Mouse (Mus musculus): Measurements from ENCODE around the gene Wipi2. TPM values are rescaled to one million over a fixed set of nuclear protein-coding genes. Genes with fewer than 3 reads are reported as not detected.

Wipi2 gene
- 10.0 TPM for polyA plus RNA-seq (2015; fragmentation: Illumina TruSeq; extraction: RNeasy Lipid Tissue Mini Kit (QIAGEN cat#74804); ENCODE audit: insufficient read depth, low read depth, low replicate concordance)

DNA sequence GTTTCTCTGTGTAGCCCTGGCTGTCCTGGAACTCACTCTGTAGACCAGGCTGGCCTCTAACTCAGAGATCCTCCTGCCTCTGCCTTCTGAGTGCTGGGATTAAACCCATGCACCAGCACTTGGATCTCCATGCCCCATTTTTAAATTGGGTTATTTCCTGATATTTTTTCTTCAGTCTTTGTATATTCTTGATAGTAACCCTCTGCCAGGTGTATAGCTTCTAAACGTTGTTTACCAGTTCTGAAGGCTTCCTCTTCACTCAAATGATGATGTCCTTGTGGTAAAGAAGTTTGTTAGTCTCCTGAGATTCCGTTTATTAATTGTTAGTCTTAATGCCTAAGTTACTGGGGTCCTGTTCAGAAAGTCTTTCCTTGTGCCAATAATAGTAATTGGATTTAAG lies at the start of gene Wipi2:
Gene Wipi2, plus strand, starts transcription at position 301 of the 400 bp plus-strand sequence.

DNA sequence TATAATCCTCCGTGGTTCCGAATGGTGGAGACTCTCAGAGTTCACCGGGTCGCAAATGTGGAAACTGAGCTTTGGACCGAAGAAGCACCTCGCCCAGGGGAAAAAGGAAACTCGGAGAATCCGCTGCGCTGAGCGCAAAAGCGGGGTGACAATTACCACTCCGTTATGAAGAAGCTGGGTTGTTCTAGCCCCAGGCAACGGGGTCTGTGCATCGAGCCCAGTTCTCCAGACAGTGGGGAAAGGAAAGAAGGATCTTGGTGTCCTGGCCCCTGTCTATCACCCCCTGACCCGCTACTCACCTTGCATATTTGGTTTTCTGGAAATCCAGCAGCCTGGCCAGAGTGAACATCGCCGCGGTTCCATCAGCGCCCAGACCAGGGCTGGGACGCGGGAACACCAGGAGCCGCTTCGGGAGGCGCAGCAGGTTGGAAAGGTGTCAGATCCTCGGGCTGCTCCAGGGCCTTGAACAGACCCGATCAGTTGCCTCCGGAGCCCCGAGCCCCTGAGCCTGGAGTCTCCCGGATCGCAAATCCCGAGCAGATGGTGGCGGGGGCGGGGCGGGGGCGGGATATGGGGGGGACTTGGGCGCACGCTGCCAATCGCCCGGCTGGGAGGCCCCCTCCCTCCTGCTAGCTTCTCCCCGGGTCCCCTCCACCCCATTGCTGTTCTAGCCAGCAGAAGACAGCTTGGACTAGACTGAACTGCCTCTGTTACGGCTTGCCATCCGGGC lies 19.1 kb upstream of the Wipi2 start, which contains the start of gene Mmd2:
Gene Mmd2, minus strand, starts transcription at position 542 of the 730 bp plus-strand sequence.

DNA sequence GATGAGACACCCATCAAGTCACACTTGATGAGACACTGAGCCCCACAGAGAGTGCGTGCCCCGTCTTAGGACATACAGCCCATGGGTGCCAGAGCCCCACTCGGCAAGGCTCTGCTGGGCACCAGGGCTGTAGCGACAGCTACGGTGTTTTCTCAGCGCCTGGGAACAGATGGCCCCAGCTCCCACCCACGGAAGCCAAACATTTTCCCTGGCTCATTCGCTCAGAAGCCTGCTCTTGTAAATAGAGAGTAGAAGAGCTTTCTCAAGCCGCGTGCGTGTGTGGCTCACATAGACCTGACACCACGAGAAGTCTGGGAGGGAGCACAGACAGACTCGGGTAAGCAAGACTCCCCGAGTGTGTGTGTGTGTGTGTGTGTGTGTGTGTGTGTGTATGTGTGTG lies 64.8 kb downstream of the Wipi2 start, which contains the start of gene Slc29a4:
Gene Slc29a4, plus strand, starts transcription at position 265 of the 400 bp plus-strand sequence.

Other genes with a start within 250 kb of the Wipi2 start
- 2.8 TPM for gene Foxk1, start 226.2 kb upstream of the Wipi2 start, polyA plus RNA-seq (2015; fragmentation: Illumina TruSeq; extraction: RNeasy Lipid Tissue Mini Kit (QIAGEN cat#74804); ENCODE audit: insufficient read depth, low read depth, low replicate concordance)
- gene Ap5z1, start 163.8 kb upstream of the Wipi2 start, polyA plus RNA-seq (2015; fragmentation: Illumina TruSeq; extraction: RNeasy Lipid Tissue Mini Kit (QIAGEN cat#74804); ENCODE audit: insufficient read depth, low read depth, low replicate concordance), result 5.9 TPM
- gene Papolb, start 97.6 kb upstream of the Wipi2 start, polyA plus RNA-seq (2015; fragmentation: Illumina TruSeq; extraction: RNeasy Lipid Tissue Mini Kit (QIAGEN cat#74804); ENCODE audit: insufficient read depth, low read depth, low replicate concordance), result not detected
- gene Radil, start 76.6 kb upstream of the Wipi2 start, polyA plus RNA-seq (2015; fragmentation: Illumina TruSeq; extraction: RNeasy Lipid Tissue Mini Kit (QIAGEN cat#74804); ENCODE audit: insufficient read depth, low read depth, low replicate concordance), result 1.0 TPM
- gene Mmd2, start 18.9 kb upstream of the Wipi2 start, polyA plus RNA-seq (2015; fragmentation: Illumina TruSeq; extraction: RNeasy Lipid Tissue Mini Kit (QIAGEN cat#74804); ENCODE audit: insufficient read depth, low read depth, low replicate concordance), result 0.72 TPM
- gene Slc29a4, start 64.8 kb downstream of the Wipi2 start, polyA plus RNA-seq (2015; fragmentation: Illumina TruSeq; extraction: RNeasy Lipid Tissue Mini Kit (QIAGEN cat#74804); ENCODE audit: insufficient read depth, low read depth, low replicate concordance), result 2.3 TPM
- 8.3 TPM for gene Tnrc18, start 190.0 kb downstream of the Wipi2 start, polyA plus RNA-seq (2015; fragmentation: Illumina TruSeq; extraction: RNeasy Lipid Tissue Mini Kit (QIAGEN cat#74804); ENCODE audit: insufficient read depth, low read depth, low replicate concordance)